Mouse (Mus musculus) neural tube, embryonic 15.5 days (tissue): ENCODE measurements at regions not wholly inside any gene's neighbourhood (a gene's known extent, or its start where the extent isn't known, plus 50 kb on each side); places are given as distances from the start of the nearest gene placed in this dataset.
A peak's percentile ranks its signal among the peaks of the same experiment; 100 is the strongest.

Experiments
- ATAC-seq: fragments of 200-750 bp; cut with Nextera tagmentation; 2 replicates; pipeline ENCODE4 v1.8.0; 2017; ENCODE audit warnings: mild to moderate bottlenecking, moderate TSS enrichment, moderate library complexity; ENCODE audit not compliant: low FRiP score
- H3K27ac ChIP-seq: fragments of 300-500 bp; sonication (generic); replicated peaks from 2 replicates; pipeline ENCODE4 v1.5.1; 2015; ENCODE audit warnings: mild to moderate bottlenecking, inconsistent platforms
- H3K27me3 ChIP-seq: fragments of 300-500 bp; sonication (generic); replicated peaks from 2 replicates; pipeline ENCODE4 v1.6.1; 2015; ENCODE audit warnings: inconsistent platforms
- H3K36me3 ChIP-seq: fragments of 300-500 bp; sonication (generic); 2 replicates; pipeline ENCODE4 v1.6.1; 2015; ENCODE audit warnings: inconsistent platforms
- H3K4me1 ChIP-seq: fragments of 300-500 bp; sonication (generic); 2 replicates; pipeline ENCODE4 v1.6.1; 2015; ENCODE audit warnings: inconsistent platforms
- H3K4me2 ChIP-seq: fragments of 300-500 bp; sonication (generic); 2 replicates; pipeline ENCODE4 v1.6.1; 2015; ENCODE audit warnings: inconsistent platforms, mild to moderate bottlenecking, moderate library complexity
- H3K4me3 ChIP-seq: fragments of 300-500 bp; sonication (generic); replicated peaks from 2 replicates; pipeline ENCODE4 v1.5.1; 2015; ENCODE audit warnings: mild to moderate bottlenecking, inconsistent platforms
- H3K9ac ChIP-seq: fragments of 300-500 bp; sonication (generic); replicated peaks from 2 replicates; pipeline ENCODE4 v1.6.1; 2015; ENCODE audit warnings: mild to moderate bottlenecking, inconsistent platforms
- H3K9me3 ChIP-seq: fragments of 300-500 bp; sonication (generic); replicated peaks from 2 replicates; pipeline ENCODE4 v1.6.1; 2016; ENCODE audit warnings: inconsistent platforms
- WGBS: fragments of 180-500 bp; shearing (Covaris S2); methylation state at CpG from one replicate; pipeline ENCODE4 v1.1.7; 2015; ENCODE audit warnings: mixed read lengths; 5-methylcytosine and 5-hydroxymethylcytosine counted together

GRCm38 (mm10) chr9:33856169-33856568, 629.5 kb upstream of the Kirrel3 start:
- H3K4me1 ChIP-seq = no peaks in the 10 kb centered on the region
- H3K9ac ChIP-seq = no peak overlapping the region
- H3K4me2 ChIP-seq = no peak overlapping the region
- no peak overlapping the region for H3K27ac ChIP-seq
- no peak overlapping the region for H3K4me3 ChIP-seq
- H3K27me3 ChIP-seq = no peaks in the 10 kb centered on the region
- no peak for ATAC-seq
- 28% methylated on average over 2 of the region's 2 CpGs for WGBS
- no peaks in the 10 kb centered on the region for H3K9me3 ChIP-seq
- H3K36me3 ChIP-seq = no peaks in the 10 kb centered on the region

GRCm38 (mm10) chr9:33858511-33858910, 627.2 kb upstream of the Kirrel3 start:
- 52% methylated on average over 5 of the region's 5 CpGs for WGBS
- ATAC-seq = no peak
- H3K36me3 ChIP-seq = no peaks in the 10 kb centered on the region
- H3K4me2 ChIP-seq = no peak overlapping the region
- no peak overlapping the region for H3K27ac ChIP-seq
- H3K27me3 ChIP-seq = no peaks in the 10 kb centered on the region
- no peak overlapping the region for H3K4me3 ChIP-seq
- no peaks in the 10 kb centered on the region for H3K4me1 ChIP-seq
- no peaks in the 10 kb centered on the region for H3K9me3 ChIP-seq
- no peak overlapping the region for H3K9ac ChIP-seq

DNA sequence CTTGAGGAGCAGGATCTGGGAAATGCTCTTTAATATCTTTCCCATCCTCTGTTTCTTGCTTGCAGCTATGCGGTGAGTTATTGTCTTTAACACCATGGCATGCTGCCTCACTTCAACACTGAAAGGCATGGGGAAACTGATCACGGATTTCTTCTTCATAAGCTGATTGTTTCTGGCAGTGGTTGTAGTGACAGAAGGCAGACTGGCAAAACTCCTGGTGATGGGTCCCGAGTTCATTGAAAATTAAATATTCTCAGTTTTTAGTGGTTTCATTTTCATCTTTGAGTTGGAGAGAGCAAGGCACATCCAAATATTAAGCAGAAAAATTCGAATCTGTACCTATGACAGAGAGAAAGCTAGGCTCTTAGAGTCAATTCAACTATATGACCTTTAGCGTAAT, 617.0 kb upstream of the Kirrel3 start:
- H3K36me3 ChIP-seq = no peaks in the 10 kb centered on the region
- no peak overlapping the region for H3K9ac ChIP-seq
- H3K4me3 ChIP-seq = no peak overlapping the region
- no peaks in the 10 kb centered on the region for H3K4me1 ChIP-seq
- ATAC-seq = no peak
- H3K4me2 ChIP-seq = no peak overlapping the region
- no peaks in the 10 kb centered on the region for H3K9me3 ChIP-seq
- no peak overlapping the region for H3K27ac ChIP-seq
- WGBS = 85% methylated on average over 5 of the region's 5 CpGs
- no peaks in the 10 kb centered on the region for H3K27me3 ChIP-seq

GRCm38 (mm10) chr9:33887279-33887678, 598.4 kb upstream of the Kirrel3 start:
- 34% methylated on average over 2 of the region's 2 CpGs for WGBS
- H3K27ac ChIP-seq = no peak overlapping the region
- H3K4me2 ChIP-seq = no peak overlapping the region
- H3K4me3 ChIP-seq = no peak overlapping the region
- no peaks in the 10 kb centered on the region for H3K9me3 ChIP-seq
- H3K27me3 ChIP-seq = no peaks in the 10 kb centered on the region
- H3K4me1 ChIP-seq = 0 out of 2 replicates have a peak, but pooled peaks cover 2% of the 10 kb centered on the region
- H3K9ac ChIP-seq = no peak overlapping the region
- no peaks in the 10 kb centered on the region for H3K36me3 ChIP-seq
- no peak for ATAC-seq

DNA sequence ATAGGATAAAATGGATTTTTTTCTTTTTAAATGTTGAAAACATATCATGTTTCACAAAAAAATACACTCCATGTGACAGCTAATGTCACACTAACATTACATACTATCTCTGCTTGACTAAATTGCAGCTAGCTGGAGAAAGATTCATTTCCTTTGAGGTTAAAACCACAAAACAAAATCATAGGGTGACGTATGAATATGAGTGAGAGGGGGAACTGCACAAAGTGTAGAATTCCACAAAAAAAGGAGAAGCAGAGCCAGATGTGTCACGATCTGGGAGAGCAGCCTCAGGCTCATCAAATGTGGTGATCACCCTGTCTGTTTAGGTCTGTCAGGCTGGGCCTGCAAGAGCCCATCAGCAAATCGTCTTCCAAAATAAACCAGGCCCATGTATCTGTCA, 593.7 kb upstream of the Kirrel3 start:
- Histone ChIP-seq H3K27ac (no peak overlapping the region), H3K9me3 (no peaks in the 10 kb centered on the region), H3K9ac (no peak overlapping the region), H3K4me1 (0 out of 2 replicates have a peak, but pooled peaks cover 2% of the 10 kb centered on the region), H3K36me3 (no peaks in the 10 kb centered on the region), H3K27me3 (no peaks in the 10 kb centered on the region), H3K4me3 (no peak overlapping the region), H3K4me2 (no peak overlapping the region)
- WGBS = 69% methylated on average over 3 of the region's 3 CpGs
- no peak for ATAC-seq

DNA sequence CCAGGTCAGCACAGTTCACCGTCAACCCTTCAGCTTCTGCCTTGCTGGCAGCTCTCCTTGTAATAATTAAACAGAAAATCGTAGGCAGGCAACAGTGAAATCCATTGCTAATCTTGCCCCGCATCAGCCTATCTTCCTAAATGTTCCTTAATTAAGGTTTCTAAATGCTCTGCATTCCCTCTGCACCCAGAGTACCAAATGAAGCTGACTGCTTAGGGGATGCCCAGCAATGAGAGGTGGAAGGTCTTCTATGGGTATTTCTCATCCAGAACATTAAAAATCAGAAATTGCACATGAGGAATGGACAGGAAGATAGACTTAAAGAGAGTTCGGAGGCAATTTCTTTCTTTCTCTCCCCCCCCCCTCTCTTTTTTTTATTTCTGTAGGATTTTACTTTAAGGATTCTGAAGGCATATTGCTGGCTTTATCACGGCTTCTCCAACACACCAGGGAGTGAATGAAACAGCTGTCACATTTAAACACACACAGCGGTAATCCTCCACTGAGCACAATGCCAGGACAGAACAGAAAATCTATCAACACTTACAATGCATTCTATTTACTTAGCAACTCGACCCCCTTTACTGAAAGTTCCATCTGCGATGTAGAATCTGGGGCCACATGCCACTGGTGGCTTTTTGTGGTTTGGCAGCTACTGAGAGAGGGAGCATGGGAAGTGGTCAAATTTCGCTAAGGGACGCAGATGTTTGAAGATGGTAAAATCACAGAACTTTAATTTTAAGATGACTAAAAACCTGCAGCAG, 584.2 kb upstream of the Kirrel3 start:
- no peak overlapping the region for H3K4me2 ChIP-seq
- no peak overlapping the region for H3K9ac ChIP-seq
- peaks cover 12% of the 10 kb centered on the region; the same call in 1 of the 2 replicates for H3K4me1 ChIP-seq
- 34% methylated on average over 10 of the region's 10 CpGs for WGBS
- no peaks in the 10 kb centered on the region for H3K9me3 ChIP-seq
- no peaks in the 10 kb centered on the region for H3K27me3 ChIP-seq
- H3K36me3 ChIP-seq = no peaks in the 10 kb centered on the region
- H3K4me3 ChIP-seq = no peak overlapping the region
- ATAC-seq = peak; percentile 28; the same call in 1 of the 2 replicates
- H3K27ac ChIP-seq = no peak overlapping the region

DNA sequence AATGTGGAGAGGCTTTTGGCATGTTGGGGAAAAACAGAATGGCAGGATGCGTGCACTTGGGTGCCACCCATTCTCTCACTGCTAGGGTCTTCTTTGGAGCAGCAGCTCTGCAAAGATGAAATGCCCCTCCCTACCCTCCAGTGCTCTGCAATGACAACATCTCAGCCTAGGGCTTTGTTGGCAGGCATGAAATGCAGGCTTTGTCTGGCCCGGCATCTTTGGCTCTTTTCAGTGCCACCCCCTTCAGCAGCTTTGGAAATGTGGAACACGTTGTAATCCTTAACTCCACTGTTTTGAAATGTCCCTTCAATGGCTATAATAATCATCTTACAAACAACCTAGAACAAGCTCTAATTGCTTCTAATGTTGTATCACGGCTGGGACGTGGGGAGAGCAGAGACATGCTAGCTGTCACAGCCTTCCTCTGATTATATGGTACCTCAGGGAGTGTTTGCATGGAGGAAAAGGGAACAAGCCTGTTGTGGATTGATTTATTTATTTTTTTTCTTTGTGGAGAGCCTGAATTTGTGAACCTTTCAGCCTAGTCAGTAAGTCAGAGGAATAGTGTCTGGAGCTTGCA, 581.6 kb upstream of the Kirrel3 start:
- H3K4me1 ChIP-seq = peaks cover 12% of the 10 kb centered on the region; the same call in 1 of the 2 replicates
- no peaks in the 10 kb centered on the region for H3K9me3 ChIP-seq
- 28% methylated on average over 5 of the region's 5 CpGs for WGBS
- no peaks in the 10 kb centered on the region for H3K27me3 ChIP-seq
- H3K4me2 ChIP-seq = no peak overlapping the region
- H3K9ac ChIP-seq = no peak overlapping the region
- H3K36me3 ChIP-seq = no peaks in the 10 kb centered on the region
- ATAC-seq = no peak
- H3K4me3 ChIP-seq = no peak overlapping the region
- H3K27ac ChIP-seq = no peak overlapping the region

GRCm38 (mm10) chr9:33914919-33915318, 570.8 kb upstream of the Kirrel3 start:
- Histone ChIP-seq H3K36me3 (no peaks in the 10 kb centered on the region), H3K9ac (no peak overlapping the region), H3K9me3 (no peaks in the 10 kb centered on the region), H3K27me3 (no peaks in the 10 kb centered on the region), H3K4me2 (no peak overlapping the region), H3K4me3 (no peak overlapping the region), H3K4me1 (no peaks in the 10 kb centered on the region), H3K27ac (no peak overlapping the region)
- ATAC-seq = no peak
- WGBS = 75% methylated on average over 4 of the region's 4 CpGs

DNA sequence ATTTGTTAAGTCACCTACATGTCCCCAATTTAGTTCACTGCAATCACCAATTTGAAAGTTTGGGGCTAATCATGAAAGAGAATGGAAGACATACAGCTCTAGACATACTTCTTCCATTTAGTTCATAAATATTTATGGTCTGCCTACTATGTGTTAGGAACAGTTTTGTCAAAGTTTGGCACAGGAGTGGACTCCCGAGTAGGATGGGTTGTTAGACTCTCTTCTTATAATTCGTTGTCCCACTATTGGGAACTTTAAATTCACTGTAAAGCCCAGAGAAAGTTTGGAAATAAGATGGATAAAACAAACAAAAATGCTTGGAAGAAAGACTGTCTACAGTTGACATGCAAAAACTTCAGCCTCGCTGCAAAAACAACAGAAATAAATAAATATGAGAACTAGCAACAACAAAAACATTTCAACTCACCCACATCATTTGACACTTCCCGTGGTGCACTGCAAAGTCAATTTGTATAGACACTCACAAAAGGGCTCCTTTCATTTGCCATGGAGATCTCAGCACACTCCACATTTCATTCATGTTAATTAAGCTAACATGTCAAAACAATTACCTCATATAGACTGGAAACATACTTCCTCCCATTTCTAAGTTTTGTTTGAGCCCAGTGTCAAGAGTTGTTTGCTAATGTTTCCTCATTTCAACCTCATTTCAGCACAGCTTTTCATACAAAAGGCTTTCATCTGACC, 570.2 kb upstream of the Kirrel3 start:
- H3K4me1 ChIP-seq = no peaks in the 10 kb centered on the region
- no peak for ATAC-seq
- H3K9ac ChIP-seq = no peak overlapping the region
- H3K27me3 ChIP-seq = no peaks in the 10 kb centered on the region
- no peak overlapping the region for H3K4me2 ChIP-seq
- no peak overlapping the region for H3K4me3 ChIP-seq
- no peaks in the 10 kb centered on the region for H3K9me3 ChIP-seq
- WGBS = 72% methylated on average over 4 of the region's 4 CpGs
- no peaks in the 10 kb centered on the region for H3K36me3 ChIP-seq
- H3K27ac ChIP-seq = no peak overlapping the region

DNA sequence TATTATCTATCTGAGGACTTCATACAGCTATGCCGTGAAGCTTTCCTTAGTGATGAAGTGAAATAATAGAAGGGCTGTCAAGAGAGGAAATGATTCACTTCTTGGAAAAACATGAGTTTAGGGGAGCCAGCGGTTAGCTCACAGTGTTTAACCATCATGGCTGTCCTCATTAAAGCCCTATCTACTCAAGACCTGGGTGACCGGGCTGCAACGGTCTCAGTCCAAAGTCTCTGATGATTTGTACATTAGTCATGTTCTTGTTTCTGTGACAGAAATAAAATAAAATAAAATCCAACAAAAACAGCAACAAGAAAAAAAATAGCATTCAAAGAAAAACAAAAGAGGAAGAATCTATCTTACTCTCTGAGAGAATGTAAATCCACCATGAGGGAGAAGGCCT, 555.4 kb upstream of the Kirrel3 start:
- no peak overlapping the region for H3K27ac ChIP-seq
- H3K4me3 ChIP-seq = no peak overlapping the region
- no peaks in the 10 kb centered on the region for H3K27me3 ChIP-seq
- no peak for ATAC-seq
- H3K4me2 ChIP-seq = no peak overlapping the region
- H3K9ac ChIP-seq = no peak overlapping the region
- no peaks in the 10 kb centered on the region for H3K9me3 ChIP-seq
- no peaks in the 10 kb centered on the region for H3K4me1 ChIP-seq
- WGBS = 89% methylated on average over 4 of the region's 4 CpGs
- no peaks in the 10 kb centered on the region for H3K36me3 ChIP-seq

- Histone ChIP-seq H3K9me3 (no peaks in the 10 kb centered on the region), H3K4me2 (no peak overlapping the region), H3K36me3 (no peaks in the 10 kb centered on the region), H3K4me3 (no peak overlapping the region), H3K27me3 (no peaks in the 10 kb centered on the region), H3K4me1 (no peaks in the 10 kb centered on the region), H3K9ac (no peak overlapping the region), H3K27ac (no peak overlapping the region)
- 87% methylated on average over 5 of the region's 5 CpGs for WGBS
- ATAC-seq = no peak
These were observed 551.6 kb upstream of the Kirrel3 start for GRCm38 (mm10) chr9:33934071-33934470.

- H3K27me3 ChIP-seq = no peaks in the 10 kb centered on the region
- H3K4me2 ChIP-seq = no peak overlapping the region
- no peak overlapping the region for H3K27ac ChIP-seq
- no peaks in the 10 kb centered on the region for H3K36me3 ChIP-seq
- H3K9ac ChIP-seq = no peak overlapping the region
- H3K4me3 ChIP-seq = no peak overlapping the region
- H3K4me1 ChIP-seq = no peaks in the 10 kb centered on the region
- ATAC-seq = no peak
- no peaks in the 10 kb centered on the region for H3K9me3 ChIP-seq
These were observed 531.4 kb upstream of the Kirrel3 start for GRCm38 (mm10) chr9:33954319-33954718.
